Mouse (Mus musculus) heart, embryonic 10.5 days (tissue): ENCODE data around the gene Cmip. TPM values are rescaled to one million over a fixed set of nuclear protein-coding genes. Genes with fewer than 3 reads are reported as not detected.

Experiments used
- DNase-seq: peaks from one replicate; pipeline ENCODE4 v3.0.0-alpha.2; 2017; ENCODE audit warnings: low spot score
- H3K27ac ChIP-seq: fragments of 300-500 bp; sonication (generic); 2 replicates; pipeline ENCODE4 v1.5.1; 2016; ENCODE audit warnings: mild to moderate bottlenecking
- H3K27me3 ChIP-seq: fragments of 300-500 bp; sonication (generic); 2 replicates; pipeline ENCODE4 v1.6.1; 2016; ENCODE audit warnings: mild to moderate bottlenecking; ENCODE audit not compliant: poor library complexity, insufficient read depth, severe bottlenecking
- H3K36me3 ChIP-seq: fragments of 300-500 bp; sonication (generic); 2 replicates; pipeline ENCODE4 v1.6.1; 2016; ENCODE audit warnings: mild to moderate bottlenecking, moderate library complexity
- H3K4me1 ChIP-seq: fragments of 300-500 bp; sonication (generic); 2 replicates; pipeline ENCODE4 v1.6.1; 2016; ENCODE audit warnings: mild to moderate bottlenecking
- H3K4me3 ChIP-seq: fragments of 300-500 bp; sonication (generic); 2 replicates; pipeline ENCODE4 v1.5.1; 2016; ENCODE audit warnings: mild to moderate bottlenecking, moderate library complexity
- H3K9me3 ChIP-seq: fragments of 300-500 bp; sonication (generic); 2 replicates; pipeline ENCODE4 v1.6.1; 2016; ENCODE audit warnings: mild to moderate bottlenecking, moderate library complexity
- WGBS: fragments of 180-500 bp; shearing (Covaris S2); methylation state at CpG from one replicate; pipeline ENCODE4 v1.1.7; 2016; 5-methylcytosine and 5-hydroxymethylcytosine counted together
- polyA plus RNA-seq: library from polyadenylated mRNA; unstranded; fragments of >200 nt; fragmentation: Nextera tagmentation; extraction: Ambion mirVana; gene quantifications from 2 replicates; pipeline ENCODE4 v1.2.1, GENCODE M21; 2016

Gene Cmip
- polyA plus RNA-seq, 1 experiment from 2014 or later: 8.3 TPM

DNA sequence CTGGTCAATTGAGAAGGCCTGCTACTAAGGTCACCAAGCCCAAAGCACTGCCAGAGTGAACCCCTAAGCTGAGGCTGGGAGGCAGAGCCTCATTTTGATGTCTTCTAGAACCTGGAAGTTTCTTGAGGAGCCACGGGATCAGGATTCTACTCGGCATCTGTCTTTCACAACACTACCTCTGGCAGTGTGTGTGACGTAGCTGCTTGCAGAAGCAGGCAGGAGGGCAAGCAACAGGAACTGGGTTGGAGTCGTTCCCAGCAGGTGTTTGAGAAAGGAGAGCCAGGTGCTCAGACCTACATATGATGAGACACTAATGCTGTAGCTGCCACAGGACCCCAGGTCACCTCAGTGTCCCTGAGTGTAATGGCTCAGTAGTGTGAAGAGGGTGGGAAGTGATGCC lies 140.0 kb downstream of the Cmip start:
- peaks cover 17% of the 10 kb centered on the region for H3K36me3 ChIP-seq
- H3K27me3 ChIP-seq: no peaks in the 10 kb centered on the region
- WGBS: 94% methylated on average over 4 of the region's 4 CpGs

DNA sequence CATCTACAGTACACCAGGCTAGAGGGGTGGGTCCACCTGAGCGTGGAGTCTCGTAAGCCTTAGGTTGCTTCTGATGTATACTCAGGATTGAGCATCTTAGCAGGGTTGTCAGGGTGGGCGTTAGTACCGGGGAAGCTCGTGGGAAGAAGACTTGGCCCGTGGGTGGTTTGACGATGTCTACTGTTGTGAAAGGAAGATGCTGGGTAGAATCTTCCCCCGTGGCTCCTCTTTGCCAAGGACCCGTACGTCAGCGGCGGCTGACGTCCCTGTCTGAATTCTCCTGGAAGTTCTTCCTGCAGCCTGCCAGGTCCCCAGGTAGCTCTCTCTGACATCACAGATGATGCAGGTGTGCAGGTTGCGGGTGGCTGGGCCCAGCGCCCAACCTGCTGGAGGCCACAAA lies 140.9 kb downstream of the Cmip start:
- no peak for DNase-seq
- Histone ChIP-seq H3K9me3 (no peaks in the 10 kb centered on the region), H3K36me3 (peaks cover 17% of the 10 kb centered on the region), H3K27me3 (no peaks in the 10 kb centered on the region), H3K4me3 (no peak overlapping the region), H3K27ac (no peak overlapping the region), H3K4me1 (peaks cover 31% of the 10 kb centered on the region)
- WGBS: 93% methylated on average over 15 of the region's 15 CpGs

More for the DNA sequence above, 140.0 kb downstream of the Cmip start:
- H3K4me3 ChIP-seq: no peak overlapping the region
- no peak overlapping the region for H3K27ac ChIP-seq
- no peaks in the 10 kb centered on the region for H3K9me3 ChIP-seq
- peaks cover 23% of the 10 kb centered on the region for H3K4me1 ChIP-seq
- DNase-seq: no peak

DNA sequence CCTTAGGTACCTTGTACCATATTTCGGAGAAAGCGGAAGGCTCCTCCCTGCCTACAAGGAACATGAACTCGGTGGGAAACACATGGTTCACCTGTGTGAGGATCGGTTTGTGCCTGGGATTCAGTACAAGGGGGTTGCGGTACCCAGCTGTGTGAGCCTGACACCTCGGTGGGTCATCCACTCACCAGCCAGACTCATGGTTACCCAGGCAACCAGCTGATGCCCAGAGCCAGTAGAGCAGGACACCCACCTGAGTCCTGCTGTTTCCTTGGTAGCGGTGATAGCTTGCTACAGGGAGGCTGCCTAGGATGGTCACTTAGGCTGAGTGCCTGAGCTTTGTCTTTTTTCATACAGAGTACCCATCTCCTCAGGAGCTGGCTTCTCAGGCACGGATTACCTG lies 142.4 kb downstream of the Cmip start:
- Histone ChIP-seq H3K4me1 (peaks cover 41% of the 10 kb centered on the region), H3K4me3 (no peak overlapping the region), H3K27ac (no peak overlapping the region), H3K27me3 (no peaks in the 10 kb centered on the region), H3K9me3 (no peaks in the 10 kb centered on the region), H3K36me3 (peaks cover 17% of the 10 kb centered on the region)
- 85% methylated on average over 8 of the region's 8 CpGs for WGBS
- DNase-seq: no peak

DNA sequence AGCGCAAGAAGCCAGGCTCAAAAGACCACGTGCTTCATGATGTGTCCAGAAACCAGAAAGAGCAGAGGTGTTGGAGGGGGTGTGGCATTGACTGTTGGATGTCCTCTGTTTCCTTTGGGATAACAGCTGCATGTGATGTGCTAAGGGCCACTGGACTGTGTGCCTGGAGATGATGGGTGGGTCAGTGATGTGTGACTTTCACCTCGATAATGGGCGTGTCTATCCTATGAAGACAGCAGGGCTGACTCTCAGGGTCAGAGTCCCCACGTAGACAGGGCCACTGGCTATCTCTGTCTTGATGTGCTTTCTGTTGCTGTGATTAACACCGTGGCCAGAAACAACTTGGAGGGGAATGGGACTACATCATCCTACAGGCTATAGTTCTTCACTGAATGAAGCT lies 144.0 kb downstream of the Cmip start:
- peaks cover 47% of the 10 kb centered on the region for H3K4me1 ChIP-seq
- WGBS: 83% methylated on average over 6 of the region's 6 CpGs

DNA sequence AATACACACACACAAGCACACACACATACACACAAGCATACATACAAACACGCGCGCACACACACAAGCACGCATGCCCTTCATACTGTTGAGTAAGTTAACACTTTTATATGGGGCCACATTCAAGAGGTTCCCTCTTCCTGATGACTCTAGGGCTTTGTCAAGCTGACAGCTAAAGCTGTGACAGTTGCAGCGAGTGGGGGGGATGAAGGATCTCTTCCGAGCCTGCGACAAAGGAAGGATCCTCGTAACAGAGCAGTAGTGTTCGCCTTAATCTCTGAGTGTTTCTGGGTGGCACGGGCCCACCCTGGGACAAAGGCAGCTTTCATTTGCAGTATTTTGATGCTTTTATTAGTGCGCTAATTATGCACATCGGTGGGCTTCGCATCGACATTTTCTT lies 145.0 kb downstream of the Cmip start:
- no peaks in the 10 kb centered on the region for H3K27me3 ChIP-seq
- H3K4me3 ChIP-seq: no peak overlapping the region
- H3K9me3 ChIP-seq: no peaks in the 10 kb centered on the region
- H3K4me1 ChIP-seq: peaks cover 47% of the 10 kb centered on the region
- no peak overlapping the region for H3K27ac ChIP-seq
- no peak for DNase-seq
- 73% methylated on average over 14 of the region's 14 CpGs for WGBS
- peaks cover 4% of the 10 kb centered on the region; the same call in 1 of the 2 replicates for H3K36me3 ChIP-seq

More for the DNA sequence above, 144.0 kb downstream of the Cmip start:
- Histone ChIP-seq H3K9me3 (no peaks in the 10 kb centered on the region), H3K27me3 (no peaks in the 10 kb centered on the region), H3K4me3 (no peak overlapping the region), H3K27ac (no peak overlapping the region), H3K36me3 (peaks cover 12% of the 10 kb centered on the region)
- DNase-seq: no peak

DNA sequence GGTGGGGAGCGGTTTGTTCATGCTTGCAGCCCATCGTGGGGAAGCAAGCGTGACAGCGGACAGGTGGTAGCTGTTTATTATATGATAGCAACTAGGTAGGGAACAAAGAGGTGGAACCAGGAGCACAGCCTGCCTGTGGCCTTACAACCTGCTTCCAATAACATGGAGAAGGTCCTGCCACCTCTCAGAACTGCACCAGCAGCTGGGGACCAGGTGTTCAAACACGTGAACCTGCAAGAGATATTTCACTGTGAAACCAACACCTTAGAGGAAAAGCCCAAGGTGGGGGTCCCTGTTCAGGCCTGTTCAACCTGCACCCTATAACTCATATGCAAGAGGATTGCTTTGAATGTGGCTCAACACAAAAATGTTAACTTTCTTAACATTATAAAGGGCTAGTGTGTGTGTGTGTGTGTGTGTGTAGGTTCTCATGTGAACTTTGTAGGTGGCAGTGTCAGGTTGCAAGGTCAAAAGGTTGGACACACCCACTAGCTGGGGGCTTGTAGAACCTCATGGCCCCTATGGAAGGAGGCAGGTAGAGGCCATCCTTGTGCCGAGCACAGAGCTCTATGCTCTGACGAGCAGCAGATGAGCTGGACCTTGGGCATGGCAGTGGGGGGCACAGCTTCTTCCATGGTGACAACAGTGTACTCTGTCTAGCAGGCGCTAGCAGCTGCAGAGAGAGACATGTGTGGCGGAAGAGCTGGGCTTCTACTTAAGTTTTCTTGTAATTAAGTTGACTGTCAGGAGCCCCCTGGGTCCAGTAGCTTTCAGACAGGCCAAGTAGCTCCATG lies 146.2 kb downstream of the Cmip start:
- DNase-seq: no peak
- Histone ChIP-seq H3K4me1 (peaks cover 47% of the 10 kb centered on the region), H3K27ac (peak overlapping the region; percentile 63), H3K9me3 (no peaks in the 10 kb centered on the region), H3K4me3 (peak overlapping the region; percentile 38; the same call in 1 of the 2 replicates), H3K36me3 (no peaks in the 10 kb centered on the region), H3K27me3 (no peaks in the 10 kb centered on the region)
- WGBS: 64% methylated on average over 9 of the region's 9 CpGs

DNA sequence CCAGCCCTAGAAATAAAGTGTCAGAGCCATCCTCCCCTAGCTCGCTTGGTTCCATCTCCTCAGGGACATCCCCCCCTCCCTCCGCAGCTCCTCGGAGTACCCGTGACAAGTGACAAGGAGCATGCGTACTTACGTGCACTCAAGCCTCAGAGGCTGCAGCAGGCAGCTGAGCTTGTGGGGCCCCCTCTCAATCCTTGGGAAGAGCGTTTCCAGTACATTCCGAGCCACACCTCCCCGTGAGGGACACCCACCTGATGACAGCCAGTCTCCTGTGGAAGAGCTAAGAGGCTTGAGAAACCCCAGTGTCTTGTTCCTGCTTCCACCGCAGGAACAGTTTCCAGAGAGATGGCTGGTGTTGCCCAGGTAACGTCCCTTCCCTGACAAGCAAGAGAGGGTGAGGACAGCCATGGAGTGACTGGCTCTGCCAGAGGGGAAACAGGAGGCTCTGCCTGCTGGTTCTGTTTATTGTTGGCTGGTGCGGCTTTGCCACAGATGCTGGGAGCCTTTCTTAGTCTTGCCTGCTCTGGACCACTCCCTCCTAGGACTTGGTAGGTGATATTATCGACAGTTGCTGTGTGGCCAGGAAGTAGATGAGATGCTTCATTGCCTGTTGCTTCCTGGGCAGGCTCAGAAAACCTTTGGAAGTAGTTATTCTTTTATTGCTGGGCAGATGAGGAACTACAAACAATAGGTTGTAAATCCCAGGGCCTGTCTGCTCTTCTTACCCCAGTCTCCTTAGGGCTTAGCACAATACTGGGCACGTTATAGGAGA lies 147.0 kb downstream of the Cmip start:
- peak; percentile 92 for DNase-seq
- H3K4me3 ChIP-seq: peak overlapping the region; percentile 38
- H3K4me1 ChIP-seq: peaks cover 53% of the 10 kb centered on the region
- WGBS: 22% methylated on average over 14 of the region's 14 CpGs
- peak overlapping the region; percentile 63 for H3K27ac ChIP-seq
- H3K27me3 ChIP-seq: no peaks in the 10 kb centered on the region
- H3K36me3 ChIP-seq: no peaks in the 10 kb centered on the region
- H3K9me3 ChIP-seq: no peaks in the 10 kb centered on the region

DNA sequence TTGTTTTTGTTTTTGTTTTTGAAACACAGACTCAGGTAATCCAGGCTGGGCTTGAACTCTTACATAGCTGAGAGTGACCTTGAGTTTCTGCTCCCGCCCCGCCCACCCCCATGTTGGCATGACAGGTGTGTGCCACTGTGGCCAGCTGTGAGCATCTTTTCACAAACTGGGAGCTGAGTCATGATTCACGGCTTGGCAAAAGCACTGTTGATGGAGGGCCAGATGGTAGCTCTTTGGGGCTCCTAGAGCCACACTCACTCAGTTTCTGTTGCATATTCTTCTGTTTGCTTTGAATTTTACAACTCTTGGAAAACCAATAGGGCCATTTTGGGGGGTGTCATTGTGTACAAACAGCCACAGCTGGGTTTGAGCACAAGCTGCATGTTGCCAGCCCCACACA lies 149.2 kb downstream of the Cmip start:
- WGBS: 93% methylated on average over 3 of the region's 3 CpGs

DNA sequence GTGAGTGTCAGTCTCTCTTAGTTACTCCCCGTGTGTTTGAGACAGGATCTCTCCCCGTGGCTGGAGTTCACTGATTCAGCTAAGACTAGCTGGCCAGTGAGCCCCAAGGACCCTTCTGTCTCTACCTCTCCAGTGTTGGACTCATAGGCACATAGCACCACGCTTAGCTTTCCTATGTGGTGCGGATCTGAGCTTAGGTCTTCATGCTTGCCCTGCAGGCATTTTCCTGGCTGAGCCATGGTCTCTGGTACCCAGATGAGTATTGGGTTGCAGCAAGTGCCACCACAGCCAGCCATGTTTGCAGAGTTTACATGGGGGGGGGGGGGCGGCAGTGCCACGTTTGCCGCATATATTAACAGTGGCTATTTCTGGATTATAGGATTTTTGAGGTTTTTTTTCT lies 151.8 kb downstream of the Cmip start:
- H3K4me1 ChIP-seq: peaks cover 56% of the 10 kb centered on the region
- H3K9me3 ChIP-seq: no peaks in the 10 kb centered on the region
- H3K4me3 ChIP-seq: no peak overlapping the region
- DNase-seq: no peak
- WGBS: 86% methylated on average over 7 of the region's 7 CpGs
- no peaks in the 10 kb centered on the region for H3K36me3 ChIP-seq
- no peaks in the 10 kb centered on the region for H3K27me3 ChIP-seq
- H3K27ac ChIP-seq: no peak overlapping the region

More for the DNA sequence above, 149.2 kb downstream of the Cmip start:
- DNase-seq: no peak
- H3K27ac ChIP-seq: no peak overlapping the region
- no peaks in the 10 kb centered on the region for H3K36me3 ChIP-seq
- H3K9me3 ChIP-seq: no peaks in the 10 kb centered on the region
- no peaks in the 10 kb centered on the region for H3K27me3 ChIP-seq
- H3K4me3 ChIP-seq: no peak overlapping the region
- peaks cover 67% of the 10 kb centered on the region for H3K4me1 ChIP-seq

DNA sequence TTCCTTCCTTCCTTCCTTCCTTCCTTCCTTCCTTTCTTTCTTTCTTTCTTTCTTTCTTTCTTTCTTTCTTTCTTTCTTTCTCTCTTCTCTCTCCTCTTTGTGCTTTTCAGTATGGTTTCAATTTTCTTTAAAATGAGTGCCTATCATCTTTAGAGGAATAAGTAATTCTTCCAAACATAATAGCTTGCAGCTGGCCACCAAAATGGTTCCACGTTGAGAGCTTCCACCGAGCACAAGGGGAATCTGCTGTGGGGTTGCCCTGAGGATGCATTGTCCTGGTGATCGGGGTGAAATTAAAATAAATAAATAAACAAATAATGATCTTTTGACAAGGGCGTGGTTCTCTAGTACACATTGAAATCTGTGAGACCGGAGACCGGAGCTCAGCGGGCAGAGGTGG lies 152.2 kb downstream of the Cmip start:
- Histone ChIP-seq H3K4me1 (peaks cover 56% of the 10 kb centered on the region), H3K36me3 (no peaks in the 10 kb centered on the region), H3K4me3 (no peak overlapping the region), H3K27me3 (no peaks in the 10 kb centered on the region), H3K9me3 (no peaks in the 10 kb centered on the region), H3K27ac (no peak overlapping the region)
- no peak for DNase-seq
- 84% methylated on average over 7 of the region's 7 CpGs for WGBS

DNA sequence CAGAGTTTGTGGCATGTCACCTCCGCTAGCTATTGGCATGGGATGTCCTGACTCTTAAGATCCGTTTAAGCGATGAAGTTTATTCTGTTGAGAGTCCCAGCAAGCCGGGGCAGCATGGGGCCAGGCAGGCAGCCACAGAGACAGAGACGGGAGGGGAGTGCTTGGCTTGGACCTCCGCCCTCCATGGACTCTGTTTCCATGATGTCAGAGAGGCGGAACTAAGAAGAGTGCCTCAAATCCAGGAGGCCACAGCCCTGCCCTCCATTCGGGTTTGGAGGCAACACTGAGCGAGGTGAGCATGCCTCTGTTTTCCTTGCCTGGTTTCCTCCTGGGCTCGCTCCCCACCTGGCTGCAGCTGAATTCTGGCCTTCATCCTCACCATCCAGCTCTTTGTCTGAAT lies 153.5 kb downstream of the Cmip start:
- WGBS: 60% methylated on average over 10 of the region's 10 CpGs
- H3K9me3 ChIP-seq: no peaks in the 10 kb centered on the region
- H3K4me1 ChIP-seq: peaks cover 54% of the 10 kb centered on the region
- no peak overlapping the region for H3K4me3 ChIP-seq
- H3K27ac ChIP-seq: peak overlapping the region; percentile 59
- H3K36me3 ChIP-seq: no peaks in the 10 kb centered on the region
- H3K27me3 ChIP-seq: no peaks in the 10 kb centered on the region
- no peak for DNase-seq

DNA sequence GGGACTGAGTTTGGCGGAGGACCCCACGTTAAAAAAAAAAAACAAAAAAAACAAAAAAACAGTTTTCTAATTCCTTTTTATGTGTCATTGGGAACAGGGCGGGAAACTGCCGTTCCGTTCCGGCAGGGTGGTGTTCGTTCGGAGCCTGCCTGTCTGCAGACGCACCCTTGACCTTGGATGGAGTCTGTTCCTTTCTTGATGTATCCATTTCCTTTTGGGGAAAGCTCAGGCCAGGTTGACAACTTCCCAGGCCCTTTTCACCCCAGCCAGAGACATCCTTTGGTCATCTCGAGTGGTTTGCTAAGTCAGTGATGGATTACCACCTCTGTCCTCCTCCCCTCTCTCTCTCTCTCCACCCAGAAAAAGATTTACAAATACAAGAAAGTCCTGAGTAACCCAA lies 154.0 kb downstream of the Cmip start:
- Histone ChIP-seq H3K27ac (peak overlapping the region; percentile 47), H3K27me3 (no peaks in the 10 kb centered on the region), H3K4me1 (peaks cover 51% of the 10 kb centered on the region), H3K9me3 (no peaks in the 10 kb centered on the region), H3K36me3 (peaks cover 3% of the 10 kb centered on the region; the same call in 1 of the 2 replicates), H3K4me3 (no peak overlapping the region)
- DNase-seq: no peak
- WGBS: 77% methylated on average over 10 of the region's 10 CpGs

DNA sequence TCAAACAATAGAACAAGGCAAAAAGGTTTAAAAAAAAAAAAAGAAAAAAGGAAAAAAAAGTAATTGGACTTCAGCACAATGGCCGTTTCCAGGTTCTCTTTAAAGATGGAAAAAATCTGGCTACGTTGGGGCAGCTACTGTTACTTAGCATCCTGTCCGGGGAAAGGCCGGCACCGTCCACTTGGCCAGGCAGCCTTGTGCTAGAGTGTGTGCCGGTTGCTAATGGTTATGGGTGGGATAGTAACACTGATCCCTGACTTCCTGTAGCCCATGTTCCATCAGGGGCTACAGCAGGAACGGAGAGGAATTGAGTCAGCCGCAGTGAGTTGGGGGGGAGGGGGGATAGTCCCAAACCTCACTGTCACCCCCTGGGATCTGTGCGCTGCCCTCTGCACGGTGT lies 155.4 kb downstream of the Cmip start:
- Histone ChIP-seq H3K4me1 (peaks cover 51% of the 10 kb centered on the region), H3K36me3 (peaks cover 12% of the 10 kb centered on the region), H3K4me3 (no peak overlapping the region), H3K9me3 (no peaks in the 10 kb centered on the region), H3K27ac (no peak overlapping the region), H3K27me3 (no peaks in the 10 kb centered on the region)
- no peak for DNase-seq
- 94% methylated on average over 10 of the region's 10 CpGs for WGBS
